Comparison of ENCODE assay signal across 11 mouse cellular contexts in genomic region chr9:110466179-110466578, GRCm38 (mm10). TPM values are rescaled to one million over a fixed set of nuclear protein-coding genes. Genes with fewer than 3 reads are reported as not detected.
DNase-seq lines count a peak whose midpoint lies in the region; ATAC-seq and TF ChIP-seq lines count a peak whose summit lies in the region.
"Had no signal": no experiment of that assay in that cellular context is flagged by ENCODE, and none has a peak within 500 bp of the region (broad histone marks: within the 10 kb centered on the region; RNA-seq: fewer than 3 reads in every experiment).

No protein-coding gene starts in this region.

- WGBS in forebrain, postnatal 0 days = 92% methylated on average over 3 of the region's 3 CpGs
- 86% methylated on average over 3 of the region's 3 CpGs for WGBS in forebrain, embryonic 15.5 days
- 88% methylated on average over 3 of the region's 3 CpGs for WGBS in midbrain, postnatal 0 days
- 86% methylated on average over 3 of the region's 3 CpGs for WGBS in midbrain, embryonic 14.5 days

- no peaks in the 10 kb centered on the region for H3K4me1 ChIP-seq in forebrain, postnatal 0 days (ENCODE audit: insufficient read depth)
- no peaks in the 10 kb centered on the region for H3K4me1 ChIP-seq in forebrain, embryonic 15.5 days
- H3K4me1 ChIP-seq in midbrain, postnatal 0 days (ENCODE audit: insufficient read depth, low read length) = no peaks in the 10 kb centered on the region
- H3K4me1 ChIP-seq in midbrain, embryonic 14.5 days (ENCODE audit: control insufficient read depth, insufficient read depth, low read length) = no peaks in the 10 kb centered on the region
- H3K4me1 ChIP-seq: heart, embryonic 13.5 days had no signal

- ATAC-seq in forebrain, postnatal 0 days = no peak
- no peak for ATAC-seq in forebrain, embryonic 15.5 days (replicated peaks)
- ATAC-seq in midbrain, postnatal 0 days (ENCODE audit: low FRiP score) = no peak
- ATAC-seq in midbrain, embryonic 14.5 days (ENCODE audit: low FRiP score, low TSS enrichment) = no peak

- no peak overlapping the region for H3K27ac ChIP-seq in forebrain, postnatal 0 days (ENCODE audit: low read depth, low read length)
- H3K27ac ChIP-seq in forebrain, embryonic 15.5 days (replicated peaks) = no peak overlapping the region
- no peak overlapping the region for H3K27ac ChIP-seq in midbrain, postnatal 0 days (ENCODE audit: low read depth, low read length)
- no peak overlapping the region for H3K27ac ChIP-seq in midbrain, embryonic 14.5 days (replicated peaks; ENCODE audit: low read depth, low read length)
- H3K27ac ChIP-seq: heart, embryonic 13.5 days had no signal

- H3K4me3 ChIP-seq in forebrain, postnatal 0 days (ENCODE audit: low read depth, low read length) = no peak overlapping the region
- H3K4me3 ChIP-seq in forebrain, embryonic 15.5 days = no peak overlapping the region
- H3K4me3 ChIP-seq in midbrain, postnatal 0 days (ENCODE audit: low read depth, low read length) = no peak overlapping the region
- no peak overlapping the region for H3K4me3 ChIP-seq in midbrain, embryonic 14.5 days (replicated peaks; ENCODE audit: low read depth, low read length)
- H3K4me3 ChIP-seq: heart, embryonic 13.5 days had no signal

- 0 out of 2 replicates have a peak, but pooled peaks cover 4% of the 10 kb centered on the region for H3K36me3 ChIP-seq in forebrain, postnatal 0 days (ENCODE audit: insufficient read depth)
- H3K36me3 ChIP-seq in forebrain, embryonic 15.5 days = peaks cover 4% of the 10 kb centered on the region; the same call in 1 of the 2 replicates
- H3K36me3 ChIP-seq in midbrain, postnatal 0 days (ENCODE audit: insufficient read depth, low read length) = no peaks in the 10 kb centered on the region
- H3K36me3 ChIP-seq in midbrain, embryonic 14.5 days (ENCODE audit: control insufficient read depth, insufficient read depth, low read length) = no peaks in the 10 kb centered on the region

- TF ChIP-seq CTCF in forebrain, postnatal 0 days (IDR thresholded peaks at IDR 0.05; ENCODE audit: low read depth) = peak; percentile 39; the same call in 1 of the 2 replicates
- peak; percentile 58 for TF ChIP-seq CTCF in midbrain, postnatal 0 days (IDR thresholded peaks at IDR 0.05)

- no peaks in the 10 kb centered on the region for H3K9me3 ChIP-seq in forebrain, postnatal 0 days (ENCODE audit: low read length)
- H3K9me3 ChIP-seq in forebrain, embryonic 15.5 days = no peaks in the 10 kb centered on the region
- H3K9me3 ChIP-seq in midbrain, postnatal 0 days (ENCODE audit: low read length) = no peaks in the 10 kb centered on the region
- no peaks in the 10 kb centered on the region for H3K9me3 ChIP-seq in midbrain, embryonic 14.5 days (ENCODE audit: control insufficient read depth, low read length)
- H3K9me3 ChIP-seq: heart, embryonic 13.5 days had no signal

- no peaks in the 10 kb centered on the region for H3K27me3 ChIP-seq in forebrain, postnatal 0 days (ENCODE audit: insufficient read depth, low read length)
- no peaks in the 10 kb centered on the region for H3K27me3 ChIP-seq in forebrain, embryonic 15.5 days
- no peaks in the 10 kb centered on the region for H3K27me3 ChIP-seq in midbrain, postnatal 0 days (ENCODE audit: insufficient read depth, low read length)
- no peaks in the 10 kb centered on the region for H3K27me3 ChIP-seq in midbrain, embryonic 14.5 days (ENCODE audit: control insufficient read depth, insufficient read depth, low read length)
- H3K27me3 ChIP-seq: heart, embryonic 13.5 days had no signal

- H3K9ac ChIP-seq in forebrain, postnatal 0 days = no peak overlapping the region
- no peak overlapping the region for H3K9ac ChIP-seq in forebrain, embryonic 15.5 days (replicated peaks)
- H3K9ac ChIP-seq in midbrain, postnatal 0 days (replicated peaks; ENCODE audit: low read length, poor library complexity, severe bottlenecking) = no peak overlapping the region
- H3K9ac ChIP-seq in midbrain, embryonic 14.5 days (replicated peaks; ENCODE audit: low read length) = no peak overlapping the region
- H3K9ac ChIP-seq: heart, embryonic 13.5 days had no signal

- DNase-seq in forebrain, postnatal 0 days = peak; percentile 19
- DNase-seq in midbrain, postnatal 0 days (ENCODE audit: low spot score) = no peak
- DNase-seq in midbrain, embryonic 14.5 days = no peak
- DNase-seq in lung, postnatal 25 days (ENCODE audit: low spot score) = peak; percentile 35
- peak; percentile 48 to 50 for DNase-seq in thymus, postnatal 36 days
- no peak for DNase-seq in neural tube, embryonic 10.5 days (ENCODE audit: extremely low spot score, low spot score)
- no peak for DNase-seq in adrenal gland, postnatal 14 days
- DNase-seq: cerebellum, adult 9-10 months; right cerebral cortex, adult 18-20 months had no signal

- no peak overlapping the region for H3K4me2 ChIP-seq in forebrain, postnatal 0 days (ENCODE audit: low read depth)
- no peak overlapping the region for H3K4me2 ChIP-seq in forebrain, embryonic 15.5 days (replicated peaks)
- H3K4me2 ChIP-seq in midbrain, postnatal 0 days (ENCODE audit: low read depth, low read length, poor library complexity, severe bottlenecking) = no peak overlapping the region
- no peak overlapping the region for H3K4me2 ChIP-seq in midbrain, embryonic 14.5 days (ENCODE audit: low read length)
- H3K4me2 ChIP-seq: heart, embryonic 13.5 days had no signal

RNA-seq across cellular contexts. Expression of gene Klhl18, which starts 10.3 kb away (rescaled TPM):
- total RNA-seq in forebrain, postnatal 0 days (2014; rRNA removed) = 28.2 and 36.8 TPM in 2 replicates
- polyA plus RNA-seq in forebrain, postnatal 0 days (2015; fragmentation: Nextera tagmentation; extraction: Ambion mirVana) = 15.6 and 19.3 TPM in 2 replicates
- polyA plus RNA-seq in forebrain, embryonic 15.5 days (2015; fragmentation: Nextera tagmentation; extraction: Ambion mirVana) = 14.0 and 14.2 TPM in 2 replicates
- total RNA-seq in midbrain, postnatal 0 days (2014; rRNA removed) = 39.7 and 40.1 TPM in 2 replicates
- 25.9 and 27.4 TPM in 2 replicates for polyA plus RNA-seq in midbrain, postnatal 0 days (2015; fragmentation: Nextera tagmentation; extraction: Ambion mirVana)
- 18.7 and 20.4 TPM in 2 replicates for polyA plus RNA-seq in midbrain, embryonic 14.5 days (2014; fragmentation: Nextera tagmentation; extraction: Ambion mirVana)
- 12.7 and 12.9 TPM in 2 replicates for total RNA-seq in adrenal gland, postnatal 14 days (2021)

RNA-seq across cellular contexts. Expression of gene Kif9, which starts 10.6 kb away (rescaled TPM):
- total RNA-seq in forebrain, postnatal 0 days (2014; rRNA removed) = 4.4 and 5.4 TPM in 2 replicates
- 3.0 and 3.8 TPM in 2 replicates for polyA plus RNA-seq in forebrain, postnatal 0 days (2015; fragmentation: Nextera tagmentation; extraction: Ambion mirVana)
- polyA plus RNA-seq in forebrain, embryonic 15.5 days (2015; fragmentation: Nextera tagmentation; extraction: Ambion mirVana) = 2.7 and 4.1 TPM in 2 replicates
- 3.7 and 4.2 TPM in 2 replicates for total RNA-seq in midbrain, postnatal 0 days (2014; rRNA removed)
- 4.1 and 5.6 TPM in 2 replicates for polyA plus RNA-seq in midbrain, postnatal 0 days (2015; fragmentation: Nextera tagmentation; extraction: Ambion mirVana)
- 2.4 and 3.4 TPM in 2 replicates for polyA plus RNA-seq in midbrain, embryonic 14.5 days (2014; fragmentation: Nextera tagmentation; extraction: Ambion mirVana)
- total RNA-seq in adrenal gland, postnatal 14 days (2021) = 1.1 and 1.3 TPM in 2 replicates

RNA-seq across cellular contexts. Expression of gene Ngp, which starts 46.6 kb away (rescaled TPM):
- total RNA-seq in forebrain, postnatal 0 days (2014; rRNA removed) = 0.31 TPM in 1 of 2 replicates, not detected in the other
- polyA plus RNA-seq in forebrain, postnatal 0 days (2015; fragmentation: Nextera tagmentation; extraction: Ambion mirVana) = 1.4 and 2.9 TPM in 2 replicates
- 0.41 and 1.6 TPM in 2 replicates for polyA plus RNA-seq in forebrain, embryonic 15.5 days (2015; fragmentation: Nextera tagmentation; extraction: Ambion mirVana)
- total RNA-seq in midbrain, postnatal 0 days (2014; rRNA removed) = 0.44 TPM in 1 of 2 replicates, not detected in the other
- polyA plus RNA-seq in midbrain, postnatal 0 days (2015; fragmentation: Nextera tagmentation; extraction: Ambion mirVana) = 0.49 and 0.58 TPM in 2 replicates
- 0.34 TPM in 1 of 2 replicates, not detected in the other for polyA plus RNA-seq in midbrain, embryonic 14.5 days (2014; fragmentation: Nextera tagmentation; extraction: Ambion mirVana)
- 3.0 and 10.4 TPM in 2 replicates for total RNA-seq in adrenal gland, postnatal 14 days (2021)

RNA-seq across cellular contexts. Expression of gene Ptpn23, which starts 58.2 kb away (rescaled TPM):
- total RNA-seq in forebrain, postnatal 0 days (2014; rRNA removed) = 25.3 and 26.2 TPM in 2 replicates
- polyA plus RNA-seq in forebrain, postnatal 0 days (2015; fragmentation: Nextera tagmentation; extraction: Ambion mirVana) = 7.8 and 10.2 TPM in 2 replicates
- 22.5 and 24.0 TPM in 2 replicates for polyA plus RNA-seq in forebrain, embryonic 15.5 days (2015; fragmentation: Nextera tagmentation; extraction: Ambion mirVana)
- 29.5 and 36.0 TPM in 2 replicates for total RNA-seq in midbrain, postnatal 0 days (2014; rRNA removed)
- 9.6 and 14.1 TPM in 2 replicates for polyA plus RNA-seq in midbrain, postnatal 0 days (2015; fragmentation: Nextera tagmentation; extraction: Ambion mirVana)
- polyA plus RNA-seq in midbrain, embryonic 14.5 days (2014; fragmentation: Nextera tagmentation; extraction: Ambion mirVana) = 22.1 and 22.4 TPM in 2 replicates
- 46.6 and 47.1 TPM in 2 replicates for total RNA-seq in adrenal gland, postnatal 14 days (2021)

Comparison
In these comparisons a context has a peak if more than half of its experiments do, and no peak if none do; other contexts are left out.
1. DNase-seq: peak in forebrain, postnatal 0 days (single experiment), lung, postnatal 25 days (single experiment) and thymus, postnatal 36 days (2 of 2); none in midbrain, postnatal 0 days (single experiment), midbrain, embryonic 14.5 days (single experiment), neural tube, embryonic 10.5 days (single experiment) and adrenal gland, postnatal 14 days (single experiment).